16 mouse cellular contexts compared by ENCODE assay signal in the genomic region with DNA sequence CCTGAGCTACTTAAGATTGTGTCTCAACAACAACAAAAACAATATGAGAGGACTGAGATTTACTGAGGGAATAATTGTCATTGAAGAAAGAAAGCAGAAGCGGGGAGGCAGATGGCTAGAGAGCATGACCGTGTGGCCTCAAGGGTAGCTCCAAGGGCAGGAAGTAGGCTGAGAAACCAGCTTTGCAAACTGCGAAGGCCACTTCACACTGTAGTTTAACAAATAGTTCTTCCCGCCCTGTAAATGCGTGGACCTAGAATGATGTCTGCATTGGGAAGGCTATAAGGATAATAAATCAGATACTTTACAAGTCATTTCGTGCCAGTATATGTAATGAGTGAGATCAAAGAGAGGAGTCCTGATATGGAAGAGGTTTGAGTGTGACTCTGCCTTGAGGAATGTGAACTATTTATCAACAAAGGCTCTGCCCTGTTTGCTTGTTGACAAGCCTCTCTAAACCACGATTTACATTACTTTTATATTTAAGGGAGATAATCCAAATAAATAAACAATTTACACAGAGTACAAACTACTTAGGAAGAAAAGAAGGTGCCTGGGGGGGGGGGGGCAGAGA. TPM values are rescaled to one million over a fixed set of nuclear protein-coding genes. Genes with fewer than 3 reads are reported as not detected.
A peak's percentile ranks its signal among the peaks of the same experiment; 100 is the strongest.
DNase-seq lines count a peak whose midpoint lies in the region.
"Had no signal": no experiment of that assay in that cellular context is flagged by ENCODE, and none has a peak within 500 bp of the region (broad histone marks: within the 10 kb centered on the region; RNA-seq: fewer than 3 reads in every experiment).

No protein-coding gene starts in this region.

- DNase-seq in adrenal gland, adult 2 months, result peak; percentile 45
- no peak for DNase-seq in adrenal gland, postnatal 4 days (ENCODE audit: low spot score in 2 of 2)
- DNase-seq in ZHBTc4 (ENCODE audit: low read depth, low spot score), result peak; percentile 52
- peak; percentile 53 for DNase-seq in adrenal gland, postnatal 14 days
- no peak for DNase-seq in yolk sac, embryonic 10.5 days (ENCODE audit: low spot score)
- DNase-seq in left cerebral cortex, adult 11 months (ENCODE audit: low spot score), result no peak
- DNase-seq: cerebellum, adult 11-12 months; cerebellum, adult 8-10 months; cerebellum, postnatal 10 days; cerebellum, postnatal 36 days; embryo, embryonic 11 days; gastrocnemius, postnatal 25 days; heart, adult 2 months; heart, postnatal 14 days; heart, postnatal 4 days; kidney, adult 18-20 months had no signal

RNA-seq across cellular contexts. Expression of a gene that starts 4.1 kb away (rescaled TPM):
- 10 to 100 TPM; 15.6 to 20.7 TPM for total RNA-seq in adrenal gland, adult 2 months (2021)
- 1.4 and 2.0 TPM in 2 replicates for polyA plus RNA-seq in adrenal gland, adult 2 months (2012; rRNA removed)
- 10 to 100 TPM in 1 of 2 experiments, 1 to 10 TPM in 1; 9.4 to 10.2 TPM for total RNA-seq in adrenal gland, postnatal 4 days (2021)
- total RNA-seq in adrenal gland, postnatal 14 days (2021), result 12.1 and 12.2 TPM in 2 replicates

Comparison
In these comparisons a context has a peak if more than half of its experiments do, and no peak if none do; other contexts are left out.
1. DNase-seq: peak in adrenal gland, adult 2 months (single experiment), ZHBTc4 (single experiment) and adrenal gland, postnatal 14 days (single experiment); none in adrenal gland, postnatal 4 days (0 of 2), yolk sac, embryonic 10.5 days (single experiment) and left cerebral cortex, adult 11 months (single experiment).